Mouse (Mus musculus) MEL (cell line): ENCODE results near the gene Ppp2r5a.
A peak's percentile ranks its signal among the peaks of the same experiment; 100 is the strongest.

ENCODE experiments used
- CTCF ChIP-seq, 3 experiments: IDR thresholded peaks in 2 of 3; conservative IDR thresholded peaks in 1 of 3; 2 replicates each; pipeline ENCODE4 v1.5.1; 2011 to 2012; ENCODE audit warnings: low read length in 3 of 3, low read depth in 2 of 3, mild to moderate bottlenecking in 2 of 3, improper control_type of control experiment in 1 of 3, inconsistent platforms in 1 of 3, mixed read lengths in 1 of 3, moderate library complexity in 1 of 3; ENCODE audit not compliant: control insufficient read depth in 1 of 3, insufficient read depth in 1 of 3, poor library complexity in 1 of 3, severe bottlenecking in 1 of 3
- KAT2A ChIP-seq: conservative IDR thresholded peaks from 2 replicates; pipeline ENCODE4 v1.6.1; 2012; ENCODE audit warnings: low read depth, low read length, improper control_type of control experiment, inconsistent platforms
- POLR2A ChIP-seq, 2 experiments: IDR thresholded peaks; 2 replicates each; pipeline ENCODE4 v1.6.1; 2011 to 2012; ENCODE audit warnings: low read length in 2 of 2, mild to moderate bottlenecking in 2 of 2, control low read depth in 1 of 2, improper control_type of control experiment in 1 of 2, low read depth in 1 of 2, moderate library complexity in 1 of 2; ENCODE audit not compliant: control insufficient read depth in 1 of 2, insufficient read depth in 1 of 2, poor library complexity in 1 of 2
- RCOR1 ChIP-seq: IDR thresholded peaks from 2 replicates; pipeline ENCODE4 v1.6.1; 2012; ENCODE audit warnings: low read depth, mild to moderate bottlenecking, inconsistent platforms, low read length, improper control_type of control experiment
- ZMIZ1 ChIP-seq: IDR thresholded peaks from 2 replicates; pipeline ENCODE4 v1.6.1; 2012; ENCODE audit warnings: low read depth, mild to moderate bottlenecking, inconsistent platforms, low read length, improper control_type of control experiment, moderate library complexity

DNA sequence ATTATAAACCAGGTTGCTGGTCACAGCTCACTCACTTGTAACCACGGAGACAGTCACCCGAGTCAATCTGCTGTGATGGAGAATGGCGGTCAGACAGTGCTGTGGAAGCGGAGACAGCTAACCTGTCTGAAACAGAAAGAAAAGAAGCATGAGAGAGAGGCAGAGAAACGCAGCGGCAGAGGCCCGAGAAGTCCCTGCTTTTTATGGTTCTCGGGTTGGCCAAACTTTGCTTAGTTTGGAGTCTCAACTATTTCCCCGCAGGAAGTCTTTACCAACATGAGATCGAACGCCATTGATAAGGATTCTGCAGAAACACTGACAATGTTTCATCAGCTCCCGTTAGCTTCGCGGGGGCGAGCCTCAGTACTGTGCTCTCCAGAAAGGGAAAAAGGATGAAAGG lies 29.0 kb upstream of the Ppp2r5a start:
- TF ChIP-seq KAT2A (peak; percentile 10; the same call in 1 of the 2 replicates), POLR2A (IDR thresholded peaks at IDR 0.05; ENCODE audit: control insufficient read depth in 1 of 2, insufficient read depth in 1 of 2, low read depth in 1 of 2, low read length in 2 of 2, poor library complexity in 1 of 2) (no peak; a peak in 1 of 4 replicates), CTCF (IDR thresholded peaks at IDR 0.05 in 2 of 3, conservative IDR thresholded peaks at IDR 0.05 in 1 of 3; ENCODE audit: control insufficient read depth in 1 of 3, insufficient read depth in 1 of 3, low read depth in 2 of 3, low read length in 3 of 3, poor library complexity in 1 of 3, severe bottlenecking in 1 of 3) (no peak), RCOR1 (no peak), ZMIZ1 (no peak)
